Comparison of ENCODE assay signal across 9 mouse cellular contexts in genomic region chr1:84406891-84407290, GRCm38 (mm10). TPM values are rescaled to one million over a fixed set of nuclear protein-coding genes. Genes with fewer than 3 reads are reported as not detected.
A peak's percentile ranks its signal among the peaks of the same experiment; 100 is the strongest.
DNase-seq lines count a peak whose midpoint lies in the region; ATAC-seq lines count a peak whose summit lies in the region.
"Had no signal": no experiment of that assay in that cellular context is flagged by ENCODE, and none has a peak within 500 bp of the region (broad histone marks: within the 10 kb centered on the region; RNA-seq: fewer than 3 reads in every experiment).

No protein-coding gene starts in this region.

- no peak overlapping the region for H3K9ac ChIP-seq in liver, embryonic 16.5 days (ENCODE audit: low read depth, low read length)
- H3K9ac ChIP-seq: limb, embryonic 13.5 days had no signal

- H3K4me3 ChIP-seq in liver, embryonic 16.5 days (ENCODE audit: low read depth, low read length), result no peak overlapping the region
- H3K4me3 ChIP-seq: limb, embryonic 13.5 days had no signal

- DNase-seq in 3134 (ENCODE audit: extremely low read depth, insufficient read length, low spot score) (peak; percentile 82), ES-CJ7 (ENCODE audit: low read depth, low spot score) (peak; percentile 58)
- peak; percentile 56 to 59 for DNase-seq in gastrocnemius, adult 8-10 months (ENCODE audit: low spot score in 2 of 2)
- no peak for DNase-seq in right cerebral cortex, postnatal 4 days
- no peak for DNase-seq in cerebellum, adult 11 months
- DNase-seq in testis, postnatal 14 days (ENCODE audit: low spot score), result no peak
- no peak for DNase-seq in left cerebral cortex, postnatal 4 days

- 24% methylated on average over 4 of the region's 4 CpGs for WGBS in liver, embryonic 16.5 days (ENCODE audit: insufficient replicate concordance)

- H3K4me2 ChIP-seq in liver, embryonic 16.5 days (ENCODE audit: low read depth, low read length), result no peak overlapping the region
- H3K4me2 ChIP-seq: limb, embryonic 13.5 days had no signal

- peak; percentile 48; the same call in 1 of the 2 replicates for ATAC-seq in liver, embryonic 16.5 days (ENCODE audit: low read depth)

- intact Hi-C loops in left cerebral cortex, postnatal 4 days (cut with DNase I), result no loop called here

- no peaks in the 10 kb centered on the region for H3K36me3 ChIP-seq in liver, embryonic 16.5 days (ENCODE audit: control insufficient read depth, insufficient read depth)
- H3K36me3 ChIP-seq: limb, embryonic 13.5 days had no signal

- no peaks in the 10 kb centered on the region for H3K4me1 ChIP-seq in liver, embryonic 16.5 days (ENCODE audit: control insufficient read depth, low read depth, low read length)

- no peaks in the 10 kb centered on the region for H3K9me3 ChIP-seq in liver, embryonic 16.5 days (replicated peaks; ENCODE audit: control insufficient read depth, low read length)

- no peaks in the 10 kb centered on the region for H3K27me3 ChIP-seq in liver, embryonic 16.5 days (ENCODE audit: control insufficient read depth, insufficient read depth, low read depth, low read length)
- H3K27me3 ChIP-seq: limb, embryonic 13.5 days had no signal

- no peak overlapping the region for H3K27ac ChIP-seq in liver, embryonic 16.5 days (ENCODE audit: low read length)
- H3K27ac ChIP-seq: limb, embryonic 13.5 days had no signal

RNA-seq across cellular contexts. Expression of gene Pid1, which starts 42.9 kb away (rescaled TPM):
- 1 to 10 TPM; 2.2 to 4.8 (median 3.3) TPM for total RNA-seq in gastrocnemius, adult 8-10 months (2022)
- polyA plus RNA-seq in liver, embryonic 16.5 days (2015; fragmentation: Nextera tagmentation; extraction: Ambion mirVana), result 24.4 and 25.1 TPM in 2 replicates
- total RNA-seq in left cerebral cortex, postnatal 4 days (2021), result 10 to 100 TPM; 43.4 to 45.9 TPM

Comparison
In these comparisons a context has a peak if more than half of its experiments do, and no peak if none do; other contexts are left out.
1. DNase-seq: peak in 3134 (single experiment), ES-CJ7 (single experiment) and gastrocnemius, adult 8-10 months (2 of 2); none in right cerebral cortex, postnatal 4 days (single experiment), cerebellum, adult 11 months (single experiment), testis, postnatal 14 days (single experiment) and left cerebral cortex, postnatal 4 days (single experiment).
2. RNA of gene Pid1, which starts 42.9 kb away (total RNA-seq): 43.4 to 45.9 TPM in left cerebral cortex, postnatal 4 days; 2.2 to 4.8 TPM in gastrocnemius, adult 8-10 months; every median in the first group is over 4 times any median in the second.